Mouse (Mus musculus) urinary bladder, adult 2 months (tissue): ENCODE data around the gene Tfap4. TPM values are rescaled to one million over a fixed set of nuclear protein-coding genes. Genes with fewer than 3 reads are reported as not detected.
"Not testable (repeated sequence)": the region's sequence is repeated elsewhere in the genome, so short reads cannot be mapped to it uniquely, and the experiment has no call there.

Source experiments
- DNase-seq: peaks from one replicate; pipeline ENCODE4 v3.0.0; 2022; ENCODE audit warnings: low spot score
- polyA plus RNA-seq: library from polyadenylated mRNA; depleted of rRNA; stranded (reverse); fragments of >200 nt; gene quantifications from 2 replicates; pipeline ENCODE4 v1.2.3, GENCODE M21; 2012

Tfap4 gene
- polyA plus RNA-seq, 1 experiment = 8.4 TPM

- DNase-seq = no peak
These were observed 33.5 kb upstream of the Tfap4 start for GRCm38 (mm10) chr16:4592909-4593875.

GRCm38 (mm10) chr16:4590236-4590635, 30.6 kb upstream of the Tfap4 start:
- DNase-seq = no peak

- no peak for DNase-seq
These were observed 28.0 kb upstream of the Tfap4 start for GRCm38 (mm10) chr16:4587516-4588210.

DNA sequence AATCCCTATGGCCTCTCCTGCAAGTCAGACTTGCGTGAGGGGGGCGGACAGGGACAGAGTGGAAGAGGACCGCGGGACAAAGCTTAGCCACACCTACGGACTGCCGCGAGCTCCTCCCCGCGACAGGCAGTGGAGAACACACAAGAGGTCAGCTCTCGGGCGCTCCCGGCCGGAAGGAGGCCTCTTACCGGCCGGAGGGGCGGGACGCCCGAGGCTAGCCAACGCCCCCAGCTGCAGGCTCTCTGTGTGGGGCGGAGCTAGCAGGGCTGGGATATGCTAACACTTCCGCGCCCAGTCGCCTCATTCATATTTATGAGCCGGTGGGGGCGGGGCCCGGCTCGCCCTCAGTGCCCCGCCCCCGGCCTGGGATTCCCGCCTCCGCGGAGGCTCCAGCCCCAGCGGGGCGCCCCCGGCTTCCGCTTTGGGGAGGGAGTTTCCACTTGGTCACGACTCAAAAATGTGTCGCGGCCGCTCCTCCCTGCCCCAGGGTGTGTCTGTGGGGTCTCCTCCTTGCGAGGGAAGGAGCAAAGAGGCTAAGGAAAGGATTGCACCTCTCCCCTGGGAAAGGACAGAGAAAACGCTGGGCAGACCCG, 27.0 kb upstream of the Tfap4 start:
- DNase-seq = peak; percentile 90

DNA sequence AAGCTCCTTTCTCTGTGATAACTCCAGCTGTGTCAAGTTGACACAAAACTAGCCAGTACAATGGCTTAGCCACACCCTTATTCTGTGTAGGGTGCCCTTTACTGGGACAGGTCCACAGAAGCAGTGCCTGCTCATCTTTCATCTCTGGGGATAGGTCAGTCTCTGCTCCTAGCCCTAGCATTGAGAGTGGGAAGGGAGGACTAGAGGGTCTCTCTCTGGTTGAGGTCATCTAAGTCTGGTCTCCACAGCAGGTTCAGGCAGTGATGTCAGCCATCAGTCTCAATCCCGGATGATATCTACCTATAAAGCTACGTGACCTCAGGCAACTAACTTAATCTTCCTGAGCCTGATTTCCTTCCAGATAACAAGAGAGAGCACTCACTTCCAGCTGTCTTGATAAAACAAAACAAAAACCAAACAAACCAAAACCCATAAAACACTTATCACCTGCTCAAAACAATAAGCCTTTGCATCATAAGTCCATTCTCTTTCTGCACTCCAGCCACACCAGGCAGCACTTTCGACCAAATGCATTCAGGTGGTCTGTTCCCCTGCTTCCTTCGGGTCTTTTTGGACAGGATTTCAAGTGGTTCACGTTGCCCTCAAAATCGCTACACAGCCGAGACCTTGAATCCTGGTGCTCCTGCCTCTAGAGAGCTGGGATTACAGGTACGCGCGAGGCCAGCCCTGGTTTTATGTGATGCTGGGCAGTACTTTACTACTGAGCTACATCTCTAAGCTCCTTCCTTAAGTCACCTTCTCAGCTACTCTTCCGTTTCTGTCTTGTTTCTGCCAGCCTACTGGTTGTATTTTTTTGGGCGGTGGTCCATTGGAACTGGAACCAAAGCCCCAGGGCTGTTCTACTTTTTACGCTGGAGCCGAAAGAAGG, 26.2 kb upstream of the Tfap4 start:
- DNase-seq = no peak

DNA sequence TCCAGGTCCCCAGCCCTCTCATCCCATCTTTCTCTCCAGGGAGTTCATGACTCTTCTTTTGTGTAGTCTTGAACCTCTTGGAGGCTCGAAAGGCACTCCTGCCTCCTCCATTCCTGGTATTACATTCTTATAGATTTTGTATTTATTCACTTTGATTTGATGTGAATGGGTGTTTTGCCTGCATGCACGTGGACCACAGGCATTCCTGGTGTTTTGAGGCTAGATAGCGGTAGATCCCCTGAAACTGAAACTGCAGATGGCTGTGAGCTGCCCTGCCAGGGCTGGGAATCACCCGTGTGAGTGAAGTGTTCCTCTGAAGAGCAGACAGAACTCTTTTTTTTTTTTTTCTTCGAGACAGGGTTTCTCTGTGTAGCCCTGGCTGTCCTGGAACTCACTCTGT, 24.8 kb upstream of the Tfap4 start:
- no peak for DNase-seq

- no peak for DNase-seq
These were observed 24.2 kb upstream of the Tfap4 start for GRCm38 (mm10) chr16:4583807-4584206.

- not testable (repeated sequence) for DNase-seq
These were observed 21.5 kb upstream of the Tfap4 start for GRCm38 (mm10) chr16:4581179-4581578.

DNA sequence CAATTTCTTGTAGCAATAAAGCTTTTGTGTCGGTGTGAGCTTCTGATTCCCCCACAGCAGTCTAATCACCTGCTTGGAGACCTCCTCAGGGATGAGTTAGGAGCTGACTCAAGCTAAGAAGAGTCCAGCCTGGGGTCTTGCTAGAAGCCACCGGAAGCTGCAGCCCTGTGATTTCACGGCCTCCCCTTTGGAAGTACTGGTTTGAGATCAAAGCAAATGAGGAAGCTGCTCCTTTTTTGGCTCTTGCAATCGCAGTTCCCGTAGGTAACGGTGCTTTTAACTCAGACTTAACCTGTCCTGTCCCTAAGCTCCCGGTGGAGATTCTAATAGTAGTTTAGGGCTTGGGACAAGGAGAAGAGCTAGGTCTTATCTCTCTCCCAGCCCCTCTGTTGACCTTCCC, 19.0 kb upstream of the Tfap4 start:
- DNase-seq = no peak

GRCm38 (mm10) chr16:4576873-4577272, 17.2 kb upstream of the Tfap4 start:
- no peak for DNase-seq

GRCm38 (mm10) chr16:4576038-4576437, 16.4 kb upstream of the Tfap4 start:
- DNase-seq = no peak

DNA sequence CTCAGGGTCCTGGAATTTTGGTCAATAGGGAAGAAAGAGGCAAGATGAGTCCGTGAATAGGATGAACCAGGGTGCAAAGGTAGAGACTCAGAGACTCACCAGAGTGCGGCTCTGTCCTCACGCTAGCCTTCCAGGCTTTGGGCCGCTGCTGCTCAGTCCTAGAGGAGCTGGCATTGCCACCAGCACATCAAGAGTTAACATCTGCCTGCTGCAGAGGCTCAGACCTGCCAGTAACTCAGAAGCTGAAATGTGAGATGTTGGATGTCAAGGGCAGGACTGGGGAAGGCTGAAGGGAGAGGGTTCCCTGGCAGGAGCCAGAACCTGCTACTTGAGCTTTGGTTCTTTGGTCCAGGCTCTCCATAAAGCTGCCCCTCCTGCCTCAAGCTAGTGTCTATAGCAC, 11.1 kb upstream of the Tfap4 start:
- DNase-seq = no peak

- DNase-seq = peak; percentile 64
These were observed 8.3 kb upstream of the Tfap4 start for GRCm38 (mm10) chr16:4567912-4568311.

- DNase-seq = peak; percentile 71
These were observed 695 bp upstream of the Tfap4 start for GRCm38 (mm10) chr16:4560145-4560952.

GRCm38 (mm10) chr16:4558980-4559631, 548 bp downstream of the Tfap4 start:
- DNase-seq = peak; percentile 54

DNA sequence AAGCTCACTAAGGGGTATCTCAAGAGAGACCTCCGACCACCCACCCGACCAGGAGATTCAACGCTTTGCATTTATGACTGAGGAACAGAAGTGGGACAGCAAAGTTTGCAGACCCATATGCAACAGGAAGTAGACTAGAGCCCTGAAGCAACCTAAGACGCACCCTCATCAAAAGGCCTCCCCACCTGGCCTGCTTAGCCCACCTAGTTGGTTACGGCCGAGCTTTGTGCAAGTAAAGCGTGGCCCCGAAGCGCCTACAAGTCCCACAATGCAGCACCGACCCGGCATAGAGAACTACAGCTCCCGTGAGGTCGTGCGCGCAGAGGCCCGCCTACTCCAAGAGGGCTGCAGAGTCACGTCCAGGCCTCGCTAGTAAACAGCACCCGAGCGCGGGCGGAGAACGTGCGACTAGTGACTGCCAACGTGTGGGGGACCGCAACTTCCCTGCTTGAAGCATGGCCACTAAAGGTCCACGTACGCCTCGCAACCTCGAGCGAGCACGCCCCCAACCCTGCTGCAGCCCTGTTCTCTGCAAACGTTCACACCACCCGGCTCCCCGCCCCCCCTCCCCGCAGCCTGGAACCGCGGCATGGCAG, 1.2 kb downstream of the Tfap4 start:
- DNase-seq = peak; percentile 78

GRCm38 (mm10) chr16:4557949-4558348, 1.7 kb downstream of the Tfap4 start:
- peak; percentile 69 for DNase-seq

DNA sequence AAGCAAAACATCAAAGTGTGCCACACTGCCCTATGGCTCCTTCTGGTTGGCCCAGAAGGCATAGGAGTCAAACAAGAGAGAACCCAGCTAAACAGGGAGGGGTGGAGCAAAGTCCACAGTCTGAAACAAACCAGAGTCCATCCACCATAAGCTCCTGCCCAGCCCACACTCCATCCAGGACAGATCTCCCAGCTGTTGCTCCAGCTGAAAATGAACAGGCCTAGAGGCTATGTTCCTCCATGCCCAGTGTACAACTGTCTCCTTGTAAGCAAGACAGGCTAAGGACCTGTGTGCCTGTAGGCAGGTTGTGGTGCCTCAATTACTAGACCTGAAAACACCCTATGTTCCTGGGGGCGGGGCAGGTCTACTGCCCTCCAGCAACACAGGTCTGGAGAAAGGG, 2.6 kb downstream of the Tfap4 start:
- DNase-seq = no peak

DNA sequence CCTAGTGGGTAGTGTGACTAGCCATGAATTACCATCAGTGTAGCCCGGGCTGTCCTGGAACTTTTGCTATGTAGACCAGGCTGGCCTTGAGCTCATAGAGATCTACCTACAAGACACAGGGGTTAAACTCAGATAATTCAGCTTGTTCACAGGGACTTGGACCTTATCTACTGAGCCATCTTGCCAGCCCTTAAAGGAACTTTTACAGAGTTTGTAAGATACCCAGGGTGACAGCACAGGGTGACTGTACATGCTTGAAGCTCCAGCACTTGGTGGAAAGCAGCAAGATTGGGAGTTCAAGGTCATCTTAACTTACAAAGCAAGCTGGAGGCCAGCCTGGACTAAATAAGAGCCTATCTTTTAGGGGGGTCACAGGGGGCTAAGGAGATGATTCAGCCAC, 4.1 kb downstream of the Tfap4 start:
- no peak for DNase-seq
